Mouse (Mus musculus) liver, embryonic 13.5 days (tissue): ENCODE data around the gene Polg. TPM values are rescaled to one million over a fixed set of nuclear protein-coding genes. Genes with fewer than 3 reads are reported as not detected.
A peak's percentile ranks its signal among the peaks of the same experiment; 100 is the strongest.

Experiments used
- ATAC-seq: fragments of 200-750 bp; cut with Nextera tagmentation; 2 replicates; pipeline ENCODE4 v1.8.0; 2017; ENCODE audit warnings: low read depth, mild to moderate bottlenecking, moderate number of reproducible peaks, moderate library complexity
- DNase-seq: peaks from one replicate; pipeline ENCODE4 v3.0.0; 2022
- H3K27ac ChIP-seq: fragments of 300-500 bp; sonication (generic); 2 replicates; pipeline ENCODE4 v1.5.1; 2015; ENCODE audit warnings: moderate library complexity, mild to moderate bottlenecking, inconsistent platforms
- H3K27me3 ChIP-seq: fragments of 300-500 bp; sonication (generic); 2 replicates; pipeline ENCODE4 v1.6.1; 2015; ENCODE audit warnings: mild to moderate bottlenecking, inconsistent platforms
- H3K36me3 ChIP-seq: fragments of 300-500 bp; sonication (generic); 2 replicates; pipeline ENCODE4 v1.6.1; 2015; ENCODE audit warnings: mild to moderate bottlenecking, inconsistent platforms
- H3K4me1 ChIP-seq: fragments of 300-500 bp; sonication (generic); replicated peaks from 2 replicates; pipeline ENCODE4 v1.6.1; 2015; ENCODE audit warnings: inconsistent platforms
- H3K4me2 ChIP-seq: fragments of 300-500 bp; sonication (generic); 2 replicates; pipeline ENCODE4 v1.6.1; 2015; ENCODE audit warnings: inconsistent platforms, mild to moderate bottlenecking, moderate library complexity
- H3K4me3 ChIP-seq: fragments of 300-500 bp; sonication (generic); replicated peaks from 2 replicates; pipeline ENCODE4 v1.5.1; 2015; ENCODE audit warnings: mild to moderate bottlenecking, inconsistent platforms
- H3K9ac ChIP-seq: fragments of 300-500 bp; sonication (generic); 2 replicates; pipeline ENCODE4 v1.6.1; 2015; ENCODE audit warnings: mild to moderate bottlenecking, inconsistent platforms
- H3K9me3 ChIP-seq: fragments of 300-500 bp; sonication (generic); replicated peaks from 2 replicates; pipeline ENCODE4 v1.6.1; 2016; ENCODE audit warnings: inconsistent platforms
- WGBS: fragments of 180-500 bp; shearing (Covaris S2); methylation state at CpG from one replicate; pipeline ENCODE4 v1.1.7; 2015; ENCODE audit not compliant: insufficient replicate concordance; 5-methylcytosine and 5-hydroxymethylcytosine counted together
- polyA plus RNA-seq: library from polyadenylated mRNA; unstranded; fragments of >200 nt; fragmentation: Nextera tagmentation; extraction: Ambion mirVana; gene quantifications from 2 replicates; pipeline ENCODE4 v1.2.1, GENCODE M21; 2015

Polg gene
- polyA plus RNA-seq, 1 experiment from 2014 or later, result 15.4 TPM

DNA sequence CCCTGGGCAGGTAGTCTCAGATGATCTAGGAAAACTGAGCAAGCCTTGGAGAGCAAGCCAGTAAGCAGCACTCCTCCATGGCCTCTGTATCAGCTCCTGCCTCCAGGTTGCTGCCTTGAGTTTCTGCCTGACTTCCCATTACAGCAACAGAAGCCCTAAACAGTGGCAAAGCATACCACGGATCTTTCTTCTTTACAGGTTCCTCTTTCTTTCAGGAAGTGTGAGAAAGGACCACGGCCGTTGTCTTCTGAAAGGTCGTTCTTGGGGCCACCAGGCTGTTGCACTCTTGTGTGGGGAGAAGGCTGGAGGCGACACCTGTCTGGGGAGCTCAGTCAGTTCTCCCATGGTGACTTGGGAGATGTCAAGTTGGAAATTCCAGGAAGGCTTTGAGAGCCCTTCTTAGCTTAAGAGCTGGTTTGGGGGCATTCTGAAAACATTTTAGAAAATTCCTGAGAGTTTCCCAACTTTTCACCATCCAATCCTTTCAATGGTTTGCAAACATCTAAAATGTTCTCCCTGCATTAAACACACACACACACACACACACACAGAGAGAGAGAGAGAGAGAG lies 8.8 kb upstream of the Polg start:
- Histone ChIP-seq H3K36me3 (no peaks in the 10 kb centered on the region), H3K4me3 (no peak overlapping the region), H3K27me3 (no peaks in the 10 kb centered on the region), H3K27ac (no peak overlapping the region), H3K9me3 (no peaks in the 10 kb centered on the region), H3K4me1 (0 out of 2 replicates have a peak, but pooled peaks cover 3% of the 10 kb centered on the region), H3K4me2 (no peak overlapping the region), H3K9ac (no peak overlapping the region)
- DNase-seq (no peak), ATAC-seq (no peak)
- 25% methylated on average over 5 of the region's 5 CpGs for WGBS

DNA sequence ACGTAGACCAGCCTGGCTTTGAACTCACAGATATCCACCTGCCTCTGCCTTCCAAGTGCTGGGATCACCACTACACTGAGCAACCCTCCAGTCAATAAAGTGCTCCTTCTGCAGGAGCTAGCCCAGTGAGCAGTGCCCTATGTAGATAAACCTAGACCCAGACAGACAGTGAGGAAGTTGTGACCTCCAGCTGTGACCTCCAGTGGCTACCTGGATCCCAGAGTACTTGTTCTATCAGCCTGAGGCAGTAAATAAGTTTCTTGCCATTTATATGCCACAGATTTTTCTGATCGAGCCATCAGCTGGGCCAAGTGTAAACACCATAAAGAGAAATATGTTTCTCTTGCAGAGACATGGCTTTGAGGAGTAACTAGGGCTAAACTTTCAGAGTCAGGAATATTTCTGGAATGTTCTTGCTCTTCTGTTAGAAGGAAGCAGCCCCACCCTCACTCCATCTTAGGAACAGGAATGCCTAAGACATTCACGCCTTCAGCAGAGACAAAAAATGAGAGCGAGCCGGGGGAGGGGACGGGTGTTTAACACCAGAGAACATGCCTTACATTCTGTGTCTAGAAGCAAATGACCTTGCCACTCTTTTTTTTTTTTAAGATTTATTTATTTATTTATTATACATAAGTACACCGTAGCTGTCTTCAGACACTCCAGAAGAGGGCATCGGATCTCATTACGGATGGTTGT lies 7.5 kb upstream of the Polg start:
- Histone ChIP-seq H3K27me3 (no peaks in the 10 kb centered on the region), H3K9ac (no peak overlapping the region), H3K9me3 (no peaks in the 10 kb centered on the region), H3K4me2 (no peak overlapping the region), H3K4me1 (peaks cover 14% of the 10 kb centered on the region), H3K4me3 (no peak overlapping the region), H3K36me3 (no peaks in the 10 kb centered on the region), H3K27ac (no peak overlapping the region)
- DNase-seq (no peak), ATAC-seq (no peak)
- 77% methylated on average over 9 of the region's 9 CpGs for WGBS

DNA sequence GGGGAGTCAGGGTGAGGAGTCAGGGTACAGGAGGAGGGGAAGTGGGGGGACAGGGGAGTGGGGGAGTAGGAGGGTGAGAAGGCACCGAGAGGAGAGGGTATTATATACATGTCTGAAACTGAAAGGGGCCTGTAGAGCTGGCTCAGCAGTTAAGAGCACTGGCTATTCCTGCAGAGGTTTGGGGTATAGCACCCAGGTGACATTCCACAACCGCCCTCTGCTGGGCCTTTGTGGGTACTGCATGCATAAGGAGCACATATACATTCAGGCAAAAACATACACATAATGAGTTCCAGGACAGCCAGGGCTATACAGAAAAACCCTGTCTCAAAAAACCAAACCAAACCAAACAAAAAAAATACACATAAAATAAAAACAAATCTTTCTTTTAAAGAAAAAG lies 6.6 kb upstream of the Polg start:
- DNase-seq (peak; percentile 23), ATAC-seq (no peak)
- Histone ChIP-seq H3K9me3 (no peaks in the 10 kb centered on the region), H3K4me1 (peaks cover 23% of the 10 kb centered on the region), H3K27ac (no peak overlapping the region), H3K4me2 (no peak overlapping the region), H3K4me3 (no peak overlapping the region), H3K36me3 (no peaks in the 10 kb centered on the region), H3K27me3 (no peaks in the 10 kb centered on the region), H3K9ac (no peak overlapping the region)
- WGBS, result 41% methylated on average over 2 of the region's 2 CpGs

DNA sequence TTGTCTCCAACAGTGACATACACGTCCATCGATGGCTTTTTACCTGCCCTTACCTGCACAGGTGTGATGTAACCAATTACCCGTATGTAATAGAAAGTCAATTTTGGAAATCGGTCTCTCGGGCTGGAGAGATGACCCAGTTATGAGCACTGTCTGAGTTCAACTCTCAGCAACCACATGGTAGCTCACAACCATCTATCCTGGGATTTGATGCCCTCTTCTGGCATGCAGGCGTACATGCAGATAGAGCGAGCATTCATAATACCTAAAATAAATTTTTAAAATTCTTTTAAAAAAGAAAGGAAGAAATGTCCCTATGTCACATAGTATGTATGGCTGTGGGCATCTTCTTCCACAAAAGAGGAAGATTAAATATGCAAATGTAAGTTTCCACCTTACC lies 5.3 kb upstream of the Polg start:
- H3K27me3 ChIP-seq, result peaks cover 8% of the 10 kb centered on the region
- WGBS, result 46% methylated on average over 7 of the region's 7 CpGs
- no peaks in the 10 kb centered on the region for H3K36me3 ChIP-seq

GRCm38 (mm10) chr7:79470718-79471117 lies 4.6 kb upstream of the Polg start:
- H3K9ac ChIP-seq, result no peak overlapping the region
- no peaks in the 10 kb centered on the region for H3K9me3 ChIP-seq
- H3K4me3 ChIP-seq, result no peak overlapping the region
- DNase-seq (no peak), ATAC-seq (no peak)
- 44% methylated on average over 3 of the region's 3 CpGs for WGBS
- H3K4me1 ChIP-seq, result peaks cover 36% of the 10 kb centered on the region
- no peak overlapping the region for H3K27ac ChIP-seq
- peaks cover 8% of the 10 kb centered on the region for H3K27me3 ChIP-seq
- no peak overlapping the region for H3K4me2 ChIP-seq
- no peaks in the 10 kb centered on the region for H3K36me3 ChIP-seq

More for the DNA sequence above, 5.3 kb upstream of the Polg start:
- Histone ChIP-seq H3K4me2 (no peak overlapping the region), H3K9me3 (no peaks in the 10 kb centered on the region), H3K9ac (no peak overlapping the region), H3K4me3 (no peak overlapping the region), H3K4me1 (peaks cover 35% of the 10 kb centered on the region), H3K27ac (no peak overlapping the region)
- no peak for ATAC-seq
- DNase-seq, result no peak

- H3K27me3 ChIP-seq, result peaks cover 8% of the 10 kb centered on the region
- no peak overlapping the region for H3K27ac ChIP-seq
- no peak overlapping the region for H3K4me2 ChIP-seq
- no peaks in the 10 kb centered on the region for H3K36me3 ChIP-seq
- H3K9ac ChIP-seq, result no peak overlapping the region
- no peaks in the 10 kb centered on the region for H3K9me3 ChIP-seq
- ATAC-seq (no peak), DNase-seq (no peak)
- peaks cover 43% of the 10 kb centered on the region for H3K4me1 ChIP-seq
- no peak overlapping the region for H3K4me3 ChIP-seq
- 18% methylated on average over 5 of the region's 5 CpGs for WGBS
Measured at GRCm38 (mm10) chr7:79469766-79470165, 3.6 kb upstream of the Polg start.

GRCm38 (mm10) chr7:79468994-79469393 lies 2.8 kb upstream of the Polg start:
- Histone ChIP-seq H3K9ac (no peak overlapping the region), H3K4me3 (no peak overlapping the region), H3K9me3 (no peaks in the 10 kb centered on the region), H3K4me1 (peaks cover 50% of the 10 kb centered on the region), H3K27me3 (peaks cover 8% of the 10 kb centered on the region), H3K4me2 (peak overlapping the region; percentile 40; the same call in 1 of the 2 replicates), H3K27ac (no peak overlapping the region), H3K36me3 (peaks cover 7% of the 10 kb centered on the region)
- WGBS, result 11% methylated on average over 8 of the region's 8 CpGs
- no peak for ATAC-seq
- DNase-seq, result no peak

DNA sequence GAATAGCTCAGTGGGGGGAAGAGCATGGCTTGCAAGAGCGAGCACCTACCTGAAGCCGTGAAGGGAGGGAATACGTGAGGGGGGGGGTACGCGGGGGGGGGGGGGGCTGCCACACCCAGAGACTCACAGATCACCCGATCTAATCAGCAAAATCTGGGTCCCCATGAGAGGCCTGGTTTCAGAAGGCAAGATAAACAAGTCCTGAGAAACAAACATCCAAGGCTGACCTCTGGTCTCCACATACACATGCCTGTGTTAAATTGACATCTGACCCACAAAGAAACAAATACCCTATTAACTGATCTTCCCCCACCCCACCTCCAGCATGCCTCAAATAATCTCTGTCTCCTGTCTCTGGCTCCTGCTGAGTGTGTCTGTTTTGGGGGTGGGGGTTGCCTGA lies 1.8 kb upstream of the Polg start:
- Histone ChIP-seq H3K27ac (no peak overlapping the region), H3K9ac (no peak overlapping the region), H3K9me3 (no peaks in the 10 kb centered on the region), H3K4me1 (peaks cover 61% of the 10 kb centered on the region), H3K4me2 (peak overlapping the region; percentile 40), H3K36me3 (peaks cover 16% of the 10 kb centered on the region), H3K27me3 (peaks cover 8% of the 10 kb centered on the region), H3K4me3 (no peak overlapping the region)
- DNase-seq (no peak), ATAC-seq (no peak)
- 8% methylated on average over 5 of the region's 6 CpGs for WGBS

GRCm38 (mm10) chr7:79465461-79466044 lies 609 bp downstream of the Polg start:
- Histone ChIP-seq H3K4me3 (peak overlapping the region; percentile 93), H3K4me2 (peak overlapping the region; percentile 99), H3K27me3 (peaks cover 8% of the 10 kb centered on the region), H3K27ac (peak overlapping the region; percentile 85), H3K4me1 (peaks cover 64% of the 10 kb centered on the region), H3K9ac (peak overlapping the region; percentile 94), H3K9me3 (no peaks in the 10 kb centered on the region), H3K36me3 (peaks cover 37% of the 10 kb centered on the region)
- ATAC-seq (peak; percentile 48), DNase-seq (peak; percentile 43)
- under 1% methylated on average over 47 of the region's 47 CpGs for WGBS

- WGBS, result 10% methylated on average over 47 of the region's 47 CpGs
- Histone ChIP-seq H3K36me3 (peaks cover 43% of the 10 kb centered on the region), H3K9me3 (no peaks in the 10 kb centered on the region), H3K4me2 (peak overlapping the region; percentile 99), H3K27me3 (peaks cover 8% of the 10 kb centered on the region), H3K4me1 (peaks cover 61% of the 10 kb centered on the region), H3K9ac (peak overlapping the region; percentile 94), H3K27ac (peak overlapping the region; percentile 85), H3K4me3 (peak overlapping the region; percentile 93)
- DNase-seq (peak; percentile 13), ATAC-seq (no peak)
Measured at GRCm38 (mm10) chr7:79464776-79465420, 1.3 kb downstream of the Polg start.

DNA sequence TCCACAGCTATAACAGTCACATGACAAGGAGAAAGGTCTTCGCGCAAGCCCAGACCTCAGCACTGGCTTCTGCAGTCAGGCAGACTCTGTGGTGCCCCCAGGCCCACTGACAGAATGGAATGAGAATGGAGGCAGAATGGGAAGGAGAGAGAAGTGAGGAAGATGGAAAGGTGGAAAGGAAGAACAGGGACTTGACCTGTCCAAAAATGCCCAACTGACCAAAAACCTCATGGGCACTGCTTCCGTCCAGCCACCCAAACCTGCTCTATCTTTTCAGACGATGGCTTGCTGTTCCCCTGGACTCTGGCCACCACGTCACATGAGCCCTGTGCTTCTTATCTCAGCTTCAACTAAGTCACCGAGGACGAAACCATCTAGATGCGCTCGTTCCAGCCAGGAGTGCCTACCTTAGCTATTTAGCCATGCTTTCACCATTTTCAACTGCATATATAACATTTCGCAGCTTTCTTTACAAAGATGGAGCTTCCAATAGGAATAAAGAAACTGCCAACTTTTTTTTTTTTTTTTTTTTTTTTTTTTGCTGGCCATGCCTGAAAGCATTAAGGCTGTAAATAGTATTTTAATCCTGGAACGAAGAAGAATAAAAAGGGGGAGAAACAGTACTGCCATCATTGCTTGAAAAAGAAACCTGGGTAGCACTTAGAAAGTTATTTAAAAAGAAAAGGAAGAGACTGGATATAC lies 2.6 kb downstream of the Polg start:
- H3K4me1 ChIP-seq, result peaks cover 49% of the 10 kb centered on the region
- no peak for ATAC-seq
- H3K4me3 ChIP-seq, result no peak overlapping the region
- 66% methylated on average over 11 of the region's 11 CpGs for WGBS
- H3K9me3 ChIP-seq, result no peaks in the 10 kb centered on the region
- H3K9ac ChIP-seq, result 0 out of 2 replicates have a peak overlapping the region, but pooled peaks have one; percentile 17
- peaks cover 8% of the 10 kb centered on the region for H3K27me3 ChIP-seq
- peaks cover 57% of the 10 kb centered on the region for H3K36me3 ChIP-seq
- DNase-seq, result no peak
- H3K27ac ChIP-seq, result no peak overlapping the region
- peak overlapping the region; percentile 99 for H3K4me2 ChIP-seq
